Mouse (Mus musculus) brain, adult 2 months (tissue): Measurements from ENCODE around the gene Tapbpl.
"Not testable (repeated sequence)": the region's sequence is repeated elsewhere in the genome, so short reads cannot be mapped to it uniquely, and the experiment has no call there.

Experiments
- DNase-seq: peaks from one replicate; pipeline ENCODE4 v3.0.0; 2011; ENCODE audit warnings: low read depth, low spot score

Tapbpl gene

GRCm38 (mm10) chr6:125231117-125232044 lies at the start of gene Tapbpl:
Gene Tapbpl, minus strand, starts transcription at chr6:125231860.
- DNase-seq = peak; percentile 90

GRCm38 (mm10) chr6:125279729-125280128 lies 48.1 kb upstream of the Tapbpl start:
- DNase-seq = no peak

GRCm38 (mm10) chr6:125274841-125275563 lies 43.3 kb upstream of the Tapbpl start:
- DNase-seq = peak; percentile 78

GRCm38 (mm10) chr6:125272228-125272785 lies 40.6 kb upstream of the Tapbpl start:
- DNase-seq = no peak

GRCm38 (mm10) chr6:125271455-125272227 lies 40.0 kb upstream of the Tapbpl start:
- DNase-seq = peak; percentile 99

- DNase-seq = no peak
Observed at GRCm38 (mm10) chr6:125268799-125269198, 37.1 kb upstream of the Tapbpl start.

- DNase-seq = no peak
Observed at GRCm38 (mm10) chr6:125267469-125267868, 35.8 kb upstream of the Tapbpl start.

GRCm38 (mm10) chr6:125266600-125266999 lies 34.9 kb upstream of the Tapbpl start:
- not testable (repeated sequence) for DNase-seq

- DNase-seq = no peak
Observed at GRCm38 (mm10) chr6:125266091-125266490, 34.4 kb upstream of the Tapbpl start.

- peak; percentile 84 for DNase-seq
Observed at GRCm38 (mm10) chr6:125265239-125265638, 33.6 kb upstream of the Tapbpl start.

GRCm38 (mm10) chr6:125264219-125264618 lies 32.6 kb upstream of the Tapbpl start:
- DNase-seq = no peak

GRCm38 (mm10) chr6:125260006-125260555 lies 28.4 kb upstream of the Tapbpl start:
- DNase-seq = no peak

- DNase-seq = peak; percentile 24
Observed at GRCm38 (mm10) chr6:125256222-125256966, 24.7 kb upstream of the Tapbpl start.

- peak; percentile 39 for DNase-seq
Observed at GRCm38 (mm10) chr6:125255516-125256044, 23.9 kb upstream of the Tapbpl start.

GRCm38 (mm10) chr6:125253863-125254715 lies 22.4 kb upstream of the Tapbpl start:
- DNase-seq = peak; percentile 30

- DNase-seq = no peak
Observed at GRCm38 (mm10) chr6:125252711-125253110, 21.1 kb upstream of the Tapbpl start.

- peak; percentile 27 for DNase-seq
Observed at GRCm38 (mm10) chr6:125252285-125252684, 20.6 kb upstream of the Tapbpl start.

GRCm38 (mm10) chr6:125244551-125244950 lies 12.9 kb upstream of the Tapbpl start:
- no peak for DNase-seq

- no peak for DNase-seq
Observed at GRCm38 (mm10) chr6:125241566-125241965, 9.9 kb upstream of the Tapbpl start.
